Mouse (Mus musculus) urinary bladder, adult 2 months (tissue): ENCODE measurements at regions not wholly inside any gene's neighbourhood (a gene's known extent, or its start where the extent isn't known, plus 50 kb on each side); places are given as distances from the start of the nearest gene placed in this dataset.

Experiments used
- DNase-seq: peaks from one replicate; pipeline ENCODE4 v3.0.0; 2022; ENCODE audit warnings: low spot score

DNA sequence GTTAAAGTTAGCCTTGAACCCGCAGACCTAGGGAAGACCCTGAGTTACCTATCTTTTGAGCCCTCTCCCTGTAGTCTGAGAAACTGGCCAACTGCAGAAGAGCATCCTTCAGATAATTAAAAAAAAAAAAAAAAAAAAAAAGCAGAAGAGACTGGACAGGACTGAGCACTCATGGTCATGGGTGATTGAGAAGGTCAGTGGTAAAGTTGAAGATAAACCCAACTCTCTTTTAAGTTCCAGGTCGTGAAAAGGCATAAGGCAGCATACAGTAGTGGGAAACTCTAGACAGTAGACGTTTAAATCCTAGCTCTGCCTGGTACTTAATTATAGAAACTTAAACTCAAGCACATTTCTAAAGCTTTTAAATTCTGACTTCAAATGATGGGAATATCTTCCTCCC lies 84.6 kb upstream of the Rreb1 start:
- DNase-seq: no peak

DNA sequence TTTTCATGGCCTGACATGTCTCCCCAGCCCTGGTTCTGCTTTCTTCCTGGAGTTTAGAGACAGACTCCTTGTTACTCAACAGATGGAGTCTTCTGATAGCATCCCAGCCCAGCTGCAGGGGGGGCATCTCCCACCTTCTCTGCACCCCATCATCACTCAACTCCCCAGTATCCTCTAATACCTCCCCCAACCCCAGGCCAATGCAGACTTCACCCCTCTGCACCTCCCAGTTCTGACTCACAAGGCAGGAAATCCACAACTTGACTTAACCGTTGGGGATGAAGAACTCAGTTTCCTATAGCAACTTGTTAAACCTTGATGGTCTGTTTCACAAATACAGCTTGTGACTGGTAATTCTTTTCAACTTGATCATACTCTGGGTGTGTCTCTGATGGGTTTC lies 73.7 kb upstream of the Rreb1 start:
- DNase-seq: no peak

DNA sequence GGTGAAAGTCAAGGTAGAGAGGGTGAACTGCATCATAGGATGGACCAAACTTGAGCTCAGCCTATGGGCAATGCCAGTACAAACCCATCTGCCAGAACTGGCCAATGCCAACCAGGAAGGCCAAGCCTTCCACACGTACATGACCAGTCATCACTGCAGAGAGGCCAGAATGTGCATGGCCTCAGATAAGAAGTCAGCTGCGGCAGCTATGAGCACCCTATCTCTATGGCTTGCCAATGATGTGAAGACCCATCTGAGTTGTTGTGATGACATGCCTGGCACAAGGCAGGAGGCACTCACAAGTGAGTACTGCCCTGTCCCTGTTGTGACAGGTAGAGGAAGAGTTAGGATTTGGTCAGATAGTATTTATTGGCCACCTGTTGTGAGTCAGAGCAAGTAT lies 72.7 kb upstream of the Rreb1 start:
- DNase-seq: no peak

DNA sequence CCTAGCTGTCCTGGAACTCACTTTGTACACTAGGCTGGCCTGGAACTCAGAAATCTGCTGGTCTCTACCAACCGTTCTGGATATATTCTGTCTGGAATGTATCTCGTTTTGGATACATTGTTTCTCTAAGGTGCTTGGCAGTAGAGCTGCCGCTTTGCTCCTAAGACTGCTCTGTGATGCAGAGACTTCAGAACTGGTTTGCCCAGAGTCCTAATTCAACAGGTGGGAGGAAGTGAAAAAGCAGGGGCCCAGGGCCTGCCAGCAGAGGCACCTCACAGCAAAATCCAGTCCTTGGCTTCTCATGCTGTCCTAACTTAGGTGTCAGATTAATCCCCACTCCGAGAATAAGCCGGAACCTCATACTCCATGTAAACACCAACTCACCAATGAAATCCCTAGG lies 67.3 kb upstream of the Rreb1 start:
- DNase-seq: no peak

DNA sequence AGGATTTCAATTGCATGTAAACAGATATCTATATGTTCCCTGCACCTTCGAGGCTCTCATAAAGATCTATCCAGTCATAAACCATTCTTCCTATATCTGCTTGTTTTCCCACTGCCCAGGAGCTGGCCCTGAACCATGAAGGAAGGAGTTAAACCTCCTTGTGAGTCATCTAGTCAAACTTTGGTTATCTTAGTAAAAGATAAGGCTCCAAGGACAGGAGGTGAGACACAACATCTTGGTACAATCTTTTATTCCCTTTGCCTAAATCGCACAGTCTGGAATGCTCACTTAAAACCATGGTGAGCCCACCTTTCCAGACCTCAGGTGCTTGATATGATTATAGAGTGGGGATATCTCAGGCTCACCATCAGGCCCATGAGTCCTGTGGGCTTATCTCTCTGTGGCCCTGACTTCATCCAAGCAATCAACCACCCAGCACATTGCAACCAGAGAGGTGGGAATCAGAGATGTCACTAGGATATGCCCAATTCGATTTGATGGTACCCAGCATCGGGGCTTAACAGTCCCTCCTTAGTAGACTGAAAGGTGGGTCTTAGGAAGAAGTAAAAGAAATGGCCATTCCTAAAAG lies 65.2 kb upstream of the Rreb1 start:
- no peak for DNase-seq

DNA sequence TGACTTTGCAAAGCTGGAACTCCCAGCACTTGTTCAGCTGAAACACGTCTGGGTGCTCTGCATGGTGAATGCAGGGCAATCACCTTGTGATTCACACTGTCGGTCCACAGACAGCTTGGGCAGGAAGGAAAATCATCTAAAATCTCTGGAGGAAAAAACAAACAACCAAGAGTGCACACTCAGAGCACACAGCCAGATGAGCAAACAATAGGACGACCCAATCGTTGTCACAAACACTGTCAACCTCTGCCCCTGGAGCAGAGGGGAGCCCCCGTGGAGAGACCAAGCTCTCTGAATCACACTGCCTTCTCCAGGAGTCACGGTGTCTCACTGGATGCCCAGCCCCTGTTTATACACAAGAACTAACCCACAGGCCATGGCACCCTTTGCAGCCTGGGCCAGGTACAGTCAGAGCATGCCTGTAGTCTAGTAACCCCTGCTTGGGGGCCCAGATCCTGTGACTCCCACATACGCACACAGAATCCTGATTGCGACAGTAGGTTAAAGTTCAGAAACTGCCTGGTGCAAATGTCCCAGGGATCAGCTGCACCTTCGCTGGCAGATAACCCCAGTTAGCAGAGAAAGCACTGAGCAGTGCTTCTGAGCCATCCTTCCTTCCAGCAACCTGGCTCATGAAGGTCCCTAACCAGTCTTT lies 63.0 kb upstream of the Rreb1 start:
- peak; percentile 26 for DNase-seq

DNA sequence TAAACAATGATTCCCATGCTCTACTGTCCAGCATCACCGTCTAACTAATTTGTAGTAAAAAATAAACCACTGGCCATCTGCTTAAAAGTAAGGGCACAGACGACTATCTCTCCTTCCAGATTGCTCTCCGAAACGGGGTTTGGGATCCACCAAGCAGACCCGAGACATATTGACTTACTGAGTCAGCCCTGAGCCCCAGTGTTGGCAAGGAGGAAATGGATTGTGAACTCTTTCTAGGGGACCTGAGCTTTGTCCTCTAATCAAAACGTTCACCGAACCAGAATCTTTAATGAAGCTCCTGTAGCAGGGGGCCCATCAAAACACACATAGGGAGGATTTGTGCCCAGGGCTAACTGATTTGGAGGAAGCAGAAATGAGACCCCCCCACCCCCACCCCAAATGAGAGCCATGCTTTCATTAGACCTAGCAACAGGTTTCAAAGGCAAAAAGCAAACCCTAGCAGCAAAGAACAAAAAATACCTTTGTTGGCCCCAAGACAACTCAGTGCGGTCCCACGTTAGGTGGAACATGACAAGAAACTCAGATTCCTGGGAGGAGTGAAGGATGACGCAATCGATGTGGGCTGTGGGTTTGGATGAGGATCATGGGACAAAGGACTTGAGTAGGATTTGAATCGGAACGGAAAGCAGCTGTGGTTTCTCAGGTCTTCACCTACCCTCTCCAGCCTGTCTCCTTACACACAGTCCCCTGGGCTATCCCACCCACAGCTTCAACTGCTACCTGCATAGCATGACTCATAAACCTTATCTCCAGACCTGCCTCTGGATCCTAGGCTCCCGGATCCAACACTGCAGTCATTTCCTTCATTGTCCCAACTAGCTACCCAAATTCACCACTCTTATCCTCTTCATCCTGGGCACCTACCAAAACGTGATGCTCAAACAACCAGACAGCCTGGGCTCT lies 62.2 kb upstream of the Rreb1 start:
- no peak for DNase-seq

DNA sequence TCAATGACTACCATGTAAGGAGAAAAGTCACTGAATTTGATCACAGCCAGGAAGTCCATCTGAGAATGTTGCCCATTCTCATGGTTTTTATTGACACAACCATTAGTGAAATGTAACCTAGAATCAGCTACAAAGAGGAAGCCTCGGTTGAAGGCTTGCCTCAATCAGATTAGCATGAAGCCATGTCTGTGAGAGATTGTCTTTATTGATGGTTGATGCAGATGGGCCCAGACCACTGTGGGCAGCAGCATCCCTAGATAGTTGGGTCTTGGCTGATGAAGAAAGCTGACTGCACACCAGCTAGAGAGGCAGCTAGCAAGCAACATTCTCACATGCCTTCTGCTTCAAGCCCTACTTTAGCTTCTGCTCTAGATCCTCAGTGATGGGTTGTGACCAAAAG lies 60.4 kb upstream of the Rreb1 start:
- DNase-seq: no peak

DNA sequence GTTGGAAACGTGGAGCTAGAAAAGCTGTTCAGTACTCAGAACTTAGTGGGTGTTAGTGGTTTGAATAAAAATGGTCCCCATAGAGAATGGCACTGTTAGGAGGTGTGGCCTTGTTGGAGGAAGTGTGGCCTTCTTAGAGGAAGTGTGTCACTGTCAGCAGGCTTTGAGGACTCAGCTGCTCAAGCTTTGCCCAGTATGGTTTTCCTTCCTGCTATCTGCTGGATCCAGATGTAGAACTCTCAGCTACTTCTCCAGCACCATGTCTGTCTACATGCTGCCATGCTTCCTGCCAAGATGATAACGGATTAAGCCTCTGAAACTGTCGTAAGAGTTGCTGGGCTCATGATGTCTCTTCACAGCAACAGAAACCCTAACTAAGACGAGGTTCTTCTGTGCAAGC lies 59.8 kb upstream of the Rreb1 start:
- no peak for DNase-seq
